Mouse (Mus musculus) liver, embryonic 14.5 days (tissue): ENCODE results near the gene Kcnj10.

ENCODE experiments used
- CTCF ChIP-seq: IDR thresholded peaks from 2 replicates; pipeline ENCODE4 v1.5.1; 2016; ENCODE audit warnings: antibody characterized with exemption, low read depth, control low read depth
- EP300 ChIP-seq: IDR thresholded peaks from 2 replicates; pipeline ENCODE4 v1.6.1; 2016; ENCODE audit warnings: antibody characterized with exemption, low read depth

DNA sequence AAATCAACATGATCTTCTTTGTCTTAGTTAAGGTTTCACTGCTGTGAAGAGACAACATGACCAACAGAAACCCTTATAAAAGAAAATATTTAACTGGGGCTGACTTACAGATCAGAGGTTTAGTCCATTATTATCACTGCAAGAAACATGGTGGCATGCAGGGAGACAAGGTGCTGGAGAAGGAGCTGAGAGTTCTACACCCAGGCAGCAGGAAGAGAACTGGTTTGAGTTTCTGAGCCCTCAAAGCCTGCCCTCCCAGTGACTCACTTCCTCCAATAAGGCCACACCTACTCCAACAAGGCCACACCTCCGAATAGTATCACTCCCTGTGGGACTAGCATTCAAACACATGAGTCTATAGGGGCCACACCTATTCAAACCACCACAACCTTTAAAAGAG, 49.8 kb downstream of the Kcnj10 start:
- no peak for TF ChIP-seq CTCF
- no peak for TF ChIP-seq EP300
